Mouse (Mus musculus) forebrain, postnatal 0 days (tissue): ENCODE measurements around the gene Chpf2. TPM values are rescaled to one million over a fixed set of nuclear protein-coding genes. Genes with fewer than 3 reads are reported as not detected.
A peak's percentile ranks its signal among the peaks of the same experiment; 100 is the strongest.

Source experiments
- ATAC-seq: fragments of 200-750 bp; cut with Nextera tagmentation; 2 replicates; pipeline ENCODE4 v1.8.0; 2017; ENCODE audit warnings: mild to moderate bottlenecking, moderate library complexity
- DNase-seq: peaks from one replicate; pipeline ENCODE4 v3.0.0-alpha.2; 2015
- H3K27ac ChIP-seq: fragments of 300-500 bp; sonication (generic); 2 replicates; pipeline ENCODE4 v1.5.1; 2014; ENCODE audit warnings: low read depth, mild to moderate bottlenecking, antibody characterized with exemption, low read length, moderate library complexity, mixed read lengths
- H3K27me3 ChIP-seq: fragments of 300-500 bp; sonication (generic); 2 replicates; pipeline ENCODE4 v1.6.1; 2014; ENCODE audit warnings: mild to moderate bottlenecking, low read length, mixed read lengths; ENCODE audit not compliant: insufficient read depth
- H3K36me3 ChIP-seq: fragments of 300-500 bp; sonication (generic); 2 replicates; pipeline ENCODE4 v1.6.1; 2014; ENCODE audit warnings: mild to moderate bottlenecking, moderate library complexity; ENCODE audit not compliant: insufficient read depth
- H3K4me1 ChIP-seq: fragments of 300-500 bp; sonication (generic); 2 replicates; pipeline ENCODE4 v1.6.1; 2014; ENCODE audit warnings: antibody characterized with exemption; ENCODE audit not compliant: insufficient read depth
- H3K4me2 ChIP-seq: fragments of 300-500 bp; sonication (generic); 2 replicates; pipeline ENCODE4 v1.6.1; 2014; ENCODE audit warnings: low read depth, mild to moderate bottlenecking, moderate library complexity
- H3K4me3 ChIP-seq: fragments of 300-500 bp; sonication (generic); 2 replicates; pipeline ENCODE4 v1.5.1; 2014; ENCODE audit warnings: low read depth, low read length, mixed read lengths
- H3K9ac ChIP-seq: fragments of 300-500 bp; sonication (generic); 2 replicates; pipeline ENCODE4 v1.6.1; 2014; ENCODE audit warnings: mild to moderate bottlenecking
- H3K9me3 ChIP-seq: fragments of 300-500 bp; sonication (generic); 2 replicates; pipeline ENCODE4 v1.6.1; 2016; ENCODE audit warnings: low read length
- CTCF ChIP-seq: sonication (generic); IDR thresholded peaks from 2 replicates; pipeline ENCODE4 v1.5.1; 2016; ENCODE audit warnings: antibody characterized with exemption, control low read depth, low read depth
- WGBS: fragments of 180-500 bp; shearing (Covaris S2); extraction: QIAGEN DNeasy Blood & Tissue Kit; methylation state at CpG from one replicate; pipeline ENCODE4 v1.1.7; 2014; 5-methylcytosine and 5-hydroxymethylcytosine counted together
- polyA plus RNA-seq: library from polyadenylated mRNA; unstranded; fragments of >200 nt; fragmentation: Nextera tagmentation; extraction: Ambion mirVana; gene quantifications from 2 replicates; pipeline ENCODE4 v1.2.1, GENCODE M21; 2015
- total RNA-seq: library from RNA; depleted of rRNA; stranded (reverse); fragments of >200 nt; gene quantifications from 2 replicates; pipeline ENCODE4 v1.2.3, GENCODE M21; 2014

The Chpf2 gene
- total and polyA plus RNA-seq, 2 experiments from 2014 or later: 21.3 to 33.5 TPM

- H3K4me2 ChIP-seq: no peak overlapping the region
- H3K9ac ChIP-seq: no peak overlapping the region
- H3K4me1 ChIP-seq: peaks cover 23% of the 10 kb centered on the region
- no peak overlapping the region for H3K4me3 ChIP-seq
- 72% methylated on average over 24 of the region's 24 CpGs for WGBS
- no peak for ATAC-seq
- no peaks in the 10 kb centered on the region for H3K9me3 ChIP-seq
- H3K27me3 ChIP-seq: no peaks in the 10 kb centered on the region
- DNase-seq: no peak
- H3K36me3 ChIP-seq: peaks cover 64% of the 10 kb centered on the region
- TF ChIP-seq CTCF: no peak
- H3K27ac ChIP-seq: no peak overlapping the region
Measured at GRCm38 (mm10) chr5:24591796-24592470, 5.4 kb downstream of the Chpf2 start.

GRCm38 (mm10) chr5:24592471-24593160 lies 6.1 kb downstream of the Chpf2 start:
- WGBS: 68% methylated on average over 21 of the region's 21 CpGs
- Histone ChIP-seq H3K4me3 (no peak overlapping the region), H3K36me3 (peaks cover 64% of the 10 kb centered on the region), H3K4me2 (no peak overlapping the region), H3K9me3 (no peaks in the 10 kb centered on the region), H3K27ac (no peak overlapping the region), H3K9ac (no peak overlapping the region), H3K4me1 (peaks cover 25% of the 10 kb centered on the region), H3K27me3 (no peaks in the 10 kb centered on the region)
- no peak for DNase-seq
- no peak for ATAC-seq
- TF ChIP-seq CTCF: no peak

- Histone ChIP-seq H3K27ac (no peak overlapping the region), H3K36me3 (peaks cover 62% of the 10 kb centered on the region), H3K4me2 (no peak overlapping the region), H3K27me3 (no peaks in the 10 kb centered on the region), H3K4me1 (peaks cover 26% of the 10 kb centered on the region), H3K4me3 (no peak overlapping the region), H3K9me3 (no peaks in the 10 kb centered on the region), H3K9ac (no peak overlapping the region)
- TF ChIP-seq CTCF: no peak
- ATAC-seq: no peak
- WGBS: 84% methylated on average over 10 of the region's 10 CpGs
- DNase-seq: no peak
Measured at GRCm38 (mm10) chr5:24593230-24593629, 6.7 kb downstream of the Chpf2 start.

- Histone ChIP-seq H3K9me3 (no peaks in the 10 kb centered on the region), H3K4me2 (no peak overlapping the region), H3K36me3 (peaks cover 57% of the 10 kb centered on the region), H3K9ac (no peak overlapping the region), H3K4me3 (no peak overlapping the region), H3K27ac (no peak overlapping the region), H3K27me3 (no peaks in the 10 kb centered on the region), H3K4me1 (peaks cover 26% of the 10 kb centered on the region)
- TF ChIP-seq CTCF: no peak
- 65% methylated on average over 10 of the region's 10 CpGs for WGBS
- no peak for DNase-seq
- ATAC-seq: no peak
Measured at GRCm38 (mm10) chr5:24593928-24594327, 7.4 kb downstream of the Chpf2 start.

- 91% methylated on average over 5 of the region's 5 CpGs for WGBS
- Histone ChIP-seq H3K4me1 (peaks cover 31% of the 10 kb centered on the region), H3K4me3 (no peak overlapping the region), H3K27ac (no peak overlapping the region), H3K4me2 (no peak overlapping the region), H3K9me3 (no peaks in the 10 kb centered on the region), H3K36me3 (peaks cover 53% of the 10 kb centered on the region), H3K9ac (no peak overlapping the region), H3K27me3 (no peaks in the 10 kb centered on the region)
- DNase-seq (no peak), ATAC-seq (no peak)
- no peak for TF ChIP-seq CTCF
Measured at GRCm38 (mm10) chr5:24594346-24594745, 7.8 kb downstream of the Chpf2 start.

GRCm38 (mm10) chr5:24595261-24595660 lies 8.7 kb downstream of the Chpf2 start:
- peaks cover 31% of the 10 kb centered on the region for H3K4me1 ChIP-seq
- no peaks in the 10 kb centered on the region for H3K9me3 ChIP-seq
- H3K4me2 ChIP-seq: peak overlapping the region; percentile 54; the same call in 1 of the 2 replicates
- no peak for DNase-seq
- H3K27ac ChIP-seq: peak overlapping the region; percentile 96
- no peak overlapping the region; the same call in 1 of the 2 replicates for H3K9ac ChIP-seq
- TF ChIP-seq CTCF: no peak
- no peak overlapping the region for H3K4me3 ChIP-seq
- 90% methylated on average over 5 of the region's 5 CpGs for WGBS
- H3K27me3 ChIP-seq: no peaks in the 10 kb centered on the region
- ATAC-seq: no peak
- peaks cover 45% of the 10 kb centered on the region for H3K36me3 ChIP-seq

GRCm38 (mm10) chr5:24595786-24596380 lies 9.3 kb downstream of the Chpf2 start:
- TF ChIP-seq CTCF: peak; percentile 31
- WGBS: 32% methylated on average over 14 of the region's 14 CpGs
- Histone ChIP-seq H3K36me3 (peaks cover 42% of the 10 kb centered on the region), H3K27me3 (no peaks in the 10 kb centered on the region), H3K27ac (peak overlapping the region; percentile 96), H3K4me2 (peak overlapping the region; percentile 54), H3K4me1 (peaks cover 31% of the 10 kb centered on the region), H3K9ac (peak overlapping the region; percentile 46), H3K9me3 (no peaks in the 10 kb centered on the region), H3K4me3 (peak overlapping the region; percentile 5; the same call in 1 of the 2 replicates)
- peak; percentile 0; the same call in 1 of the 2 replicates for ATAC-seq
- peak; percentile 58 for DNase-seq
